Mouse (Mus musculus) urinary bladder, adult 18-20 months (tissue): ENCODE data around the gene Ywhah.

ENCODE experiments used
- DNase-seq, 2 experiments: peaks; one replicate each; pipeline ENCODE4 v3.0.0; 2022; ENCODE audit warnings: low spot score in 2 of 2, mixed read lengths in 2 of 2

Gene Ywhah

DNA sequence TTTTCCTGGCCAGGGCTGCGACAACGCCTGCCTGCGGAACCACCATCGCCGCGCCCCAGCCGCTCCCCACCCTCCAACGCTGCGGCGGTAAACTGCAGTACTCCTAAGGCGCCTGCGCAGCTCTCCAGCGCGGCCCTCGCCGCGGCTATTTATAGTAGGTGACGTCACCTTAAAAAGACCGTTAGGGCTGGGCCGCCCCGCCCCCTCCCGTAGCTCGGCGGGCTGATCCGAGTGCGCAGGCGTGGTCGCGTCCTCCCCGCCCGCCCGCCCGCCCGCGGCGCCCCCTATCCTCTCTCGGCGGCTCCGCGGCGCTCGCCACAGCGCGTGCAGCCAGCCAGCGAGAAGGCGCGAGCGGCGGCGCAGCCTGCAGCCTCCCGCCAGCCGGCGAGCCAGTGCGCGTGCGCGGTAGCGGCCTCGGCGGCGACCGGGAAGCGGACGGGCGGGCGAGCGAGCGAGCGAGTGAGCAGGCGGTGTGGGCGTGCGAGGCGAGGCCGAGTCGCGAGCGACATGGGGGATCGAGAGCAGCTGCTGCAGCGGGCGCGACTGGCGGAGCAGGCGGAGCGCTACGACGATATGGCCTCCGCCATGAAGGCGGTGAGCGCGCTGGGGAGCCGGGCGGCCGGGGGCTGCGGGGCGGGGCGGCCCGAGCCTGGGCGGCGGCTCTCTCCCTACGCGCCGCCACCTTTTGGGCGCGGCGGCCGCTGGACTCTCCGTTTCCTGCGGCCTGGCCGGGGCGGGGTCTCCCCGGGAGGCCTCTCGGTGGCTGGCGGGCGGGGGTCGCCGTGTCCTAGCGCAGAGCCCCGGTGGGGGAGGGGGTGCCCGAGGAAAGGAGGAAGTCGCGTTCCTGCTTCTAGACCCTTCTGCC is at the start of gene Ywhah:
Ywhah (plus strand) TSS at position 256 of the 865 bp plus-strand sequence.
- peak; percentile 80 to 94 for DNase-seq

GRCm38 (mm10) chr5:32976541-32976940 is 42.1 kb upstream of the Ywhah start:
- no peak for DNase-seq

DNA sequence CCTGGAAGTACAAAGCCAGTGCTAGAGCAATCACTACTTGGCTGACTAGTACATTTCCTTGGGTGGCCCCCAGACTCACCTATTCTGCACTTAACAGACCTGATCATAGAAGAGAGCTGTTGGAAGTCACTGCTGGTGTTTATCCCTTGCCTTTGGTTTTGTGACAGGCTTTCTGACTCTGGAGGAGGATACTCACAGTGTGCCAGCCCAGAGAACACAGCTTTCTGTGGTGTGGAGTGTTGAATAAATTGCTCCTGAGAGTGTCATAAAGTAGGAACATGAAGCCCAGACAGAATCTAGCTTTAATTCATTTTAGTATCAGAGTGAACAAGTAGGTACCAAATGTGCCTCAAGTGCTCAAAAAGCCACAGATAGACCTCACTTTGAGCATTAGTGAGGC is 41.4 kb upstream of the Ywhah start:
- DNase-seq: no peak

DNA sequence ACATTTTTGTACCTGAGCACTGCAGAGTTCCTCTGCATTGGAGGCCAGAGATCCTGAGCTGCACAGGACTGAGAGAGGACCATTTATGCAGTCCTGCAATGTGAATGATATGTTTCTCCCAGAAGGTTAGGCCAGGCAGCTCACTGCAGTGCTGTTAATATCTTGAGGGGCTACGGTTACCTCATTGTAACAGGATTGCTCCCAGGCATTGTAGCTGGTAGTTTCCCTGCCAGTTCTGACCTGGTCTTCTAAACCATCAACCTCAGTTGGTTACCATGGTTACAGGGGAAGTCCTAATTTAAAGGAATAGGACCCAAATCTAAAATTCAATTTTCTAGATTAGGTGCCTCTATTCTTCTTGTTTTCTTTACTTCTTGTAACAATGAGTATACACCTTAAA is 33.2 kb upstream of the Ywhah start:
- DNase-seq: no peak

- DNase-seq: no peak
These were observed 30.7 kb upstream of the Ywhah start for GRCm38 (mm10) chr5:32987873-32988272.

DNA sequence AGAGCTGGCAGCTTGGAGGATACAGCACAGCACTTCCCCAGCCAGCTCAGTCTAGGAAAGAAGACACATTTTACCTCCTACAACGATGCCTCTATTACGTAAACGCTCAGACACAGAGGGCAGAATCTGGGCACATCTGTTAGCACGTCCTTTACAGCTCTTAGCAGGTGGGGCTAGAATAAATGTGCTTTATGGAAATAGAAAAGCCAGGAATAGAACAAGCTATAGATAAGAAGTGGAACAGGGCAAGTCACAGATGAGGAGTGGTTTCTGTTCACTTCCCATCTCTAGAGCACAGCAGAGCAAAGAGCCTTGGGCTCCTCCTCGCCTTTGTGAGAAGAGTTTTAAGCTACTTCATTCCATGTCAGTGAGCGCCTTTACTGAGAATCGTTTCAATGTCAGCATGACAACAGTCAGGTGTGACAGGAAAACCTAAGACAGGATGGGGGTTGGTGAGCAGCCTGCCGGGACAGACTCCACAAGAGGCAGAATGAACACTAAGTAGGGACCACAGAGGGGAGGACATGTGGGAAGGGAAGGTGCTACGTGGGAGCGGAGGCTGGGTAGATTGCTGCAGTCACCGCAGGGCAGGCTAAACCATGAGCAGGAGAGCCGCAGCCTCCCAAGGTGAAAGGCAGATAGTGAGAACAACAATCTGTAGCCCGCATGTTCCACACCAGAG is 28.5 kb upstream of the Ywhah start:
- DNase-seq: no peak

DNA sequence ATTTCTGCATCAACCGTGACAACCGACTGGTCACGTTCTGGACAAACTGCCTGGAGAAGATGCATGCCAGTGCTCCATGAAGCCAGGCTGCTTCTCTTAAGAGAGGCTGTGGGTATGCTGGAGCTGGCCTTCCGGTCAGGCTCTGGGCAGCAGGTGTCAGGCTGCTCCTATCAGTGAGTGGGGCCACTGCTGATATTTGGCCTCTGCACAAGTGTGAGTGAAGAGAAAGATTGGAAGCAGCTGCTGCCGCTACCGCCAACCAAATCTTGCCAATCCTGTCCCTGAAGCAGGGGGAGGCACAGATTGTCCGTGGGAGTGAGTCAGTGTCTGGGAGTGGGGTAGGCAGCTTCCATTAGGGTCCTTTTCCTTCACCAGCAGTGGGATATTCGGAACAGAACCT is 27.5 kb upstream of the Ywhah start:
- DNase-seq: no peak

DNA sequence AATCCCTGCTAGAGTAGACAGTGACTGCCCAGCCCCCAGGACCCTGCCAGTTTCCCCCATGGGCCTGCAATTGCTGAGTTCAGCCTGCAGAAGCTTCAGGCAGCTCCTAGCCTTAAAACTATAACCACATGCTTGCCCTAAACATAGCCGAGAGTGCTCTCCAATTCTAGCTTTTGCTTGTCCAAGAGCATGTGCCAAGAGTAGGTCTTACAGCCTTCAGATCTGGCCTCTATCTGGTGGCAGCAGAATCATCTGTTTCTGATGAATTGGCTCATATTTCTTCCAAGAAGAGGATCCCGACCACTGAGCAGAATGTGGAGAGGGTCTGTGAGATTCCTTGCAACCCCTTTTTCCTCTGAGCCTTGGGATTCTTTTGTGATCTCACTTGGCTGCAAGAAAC is 24.1 kb upstream of the Ywhah start:
- DNase-seq: no peak

- DNase-seq: no peak
These were observed 22.9 kb upstream of the Ywhah start for GRCm38 (mm10) chr5:32995756-32996155.

- DNase-seq: no peak
These were observed 22.1 kb upstream of the Ywhah start for GRCm38 (mm10) chr5:32996560-32996959.

- DNase-seq: no peak
These were observed 20.9 kb upstream of the Ywhah start for GRCm38 (mm10) chr5:32997686-32998085.

GRCm38 (mm10) chr5:32998783-32999182 is 19.8 kb upstream of the Ywhah start:
- no peak for DNase-seq

DNA sequence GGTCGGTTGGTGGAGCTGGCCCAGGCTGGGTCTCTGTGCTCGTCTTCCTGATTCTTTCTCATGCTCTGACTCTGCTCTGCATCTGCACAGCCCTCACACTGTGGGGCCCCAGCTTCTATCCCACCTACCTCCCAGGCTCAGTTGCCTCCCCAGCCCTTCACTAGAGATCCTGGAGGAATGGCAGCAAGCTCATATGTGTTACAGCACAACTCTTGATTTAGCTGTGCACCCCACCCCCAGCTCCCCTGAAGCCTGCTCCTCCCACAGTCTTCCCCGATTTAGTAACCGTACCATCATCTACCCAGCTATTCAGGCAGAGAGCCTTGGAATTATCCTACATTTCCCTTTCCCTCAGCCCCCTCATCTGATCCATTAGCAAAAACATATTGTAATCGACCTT is 17.5 kb upstream of the Ywhah start:
- no peak for DNase-seq

DNA sequence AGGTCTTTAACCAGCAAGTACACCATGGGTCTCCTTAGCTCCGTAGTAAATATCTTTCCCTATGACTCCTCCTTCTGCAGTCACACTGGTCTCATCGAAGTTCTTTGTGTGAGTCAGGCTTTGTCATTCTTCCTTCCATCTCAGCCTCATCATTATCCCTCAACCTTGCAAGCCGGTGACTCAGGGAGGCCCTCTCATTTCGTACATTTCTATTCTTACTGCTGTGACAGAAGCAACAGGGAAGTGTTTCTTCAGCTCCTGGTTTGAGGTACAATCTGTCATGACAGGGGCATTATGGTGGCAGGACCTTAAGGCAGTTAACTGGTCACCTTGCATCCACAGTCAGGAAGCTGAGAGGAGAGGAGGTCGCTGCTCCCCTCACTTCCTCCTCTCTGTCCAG is 15.8 kb upstream of the Ywhah start:
- no peak for DNase-seq

DNA sequence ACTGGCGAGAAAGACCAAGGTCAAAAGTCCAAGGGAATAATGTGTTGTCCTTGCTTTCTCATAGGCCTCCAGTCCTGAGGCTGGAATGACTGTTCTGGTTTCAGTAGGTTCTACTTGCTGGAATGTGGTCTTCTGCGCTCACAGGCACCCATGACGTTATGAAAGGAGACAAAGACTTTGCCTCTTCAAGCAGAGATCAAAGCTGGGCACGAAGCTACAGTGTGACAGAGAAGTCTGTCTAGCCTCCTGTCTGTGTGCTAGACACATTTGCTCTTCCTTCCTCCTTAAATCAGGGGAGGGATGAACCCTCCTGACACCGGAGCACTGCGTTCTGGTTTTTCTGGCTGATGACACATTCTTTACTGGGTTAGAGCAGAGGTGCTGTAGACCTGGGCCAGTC is 15.1 kb upstream of the Ywhah start:
- DNase-seq: no peak

DNA sequence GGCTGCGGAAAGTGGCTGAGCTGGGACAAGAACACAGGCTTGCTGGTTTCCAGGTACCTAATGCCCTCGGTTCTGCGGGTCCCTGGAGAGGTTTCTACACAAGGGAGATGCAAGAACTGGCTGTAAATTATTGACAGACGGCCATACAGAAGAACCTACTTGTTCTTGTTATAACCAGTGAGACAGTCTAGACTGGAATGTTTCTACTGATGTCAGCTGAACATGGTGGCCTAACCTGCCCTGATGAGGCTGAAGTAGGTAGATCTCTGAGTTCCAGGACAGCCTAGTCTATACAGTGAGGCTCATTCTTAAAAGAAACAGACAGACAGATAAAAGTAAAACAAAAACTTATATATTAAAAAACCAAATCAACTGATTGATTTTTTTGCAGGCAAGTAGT is 14.5 kb upstream of the Ywhah start:
- DNase-seq: no peak

GRCm38 (mm10) chr5:33005442-33006145 is 13.0 kb upstream of the Ywhah start:
- DNase-seq: no peak

- no peak for DNase-seq
These were observed 11.9 kb upstream of the Ywhah start for GRCm38 (mm10) chr5:33006670-33007069.

- DNase-seq: no peak
These were observed 11.2 kb upstream of the Ywhah start for GRCm38 (mm10) chr5:33007371-33007770.

GRCm38 (mm10) chr5:33009301-33009700 is 9.3 kb upstream of the Ywhah start:
- DNase-seq: no peak

- DNase-seq: no peak
These were observed 8.5 kb upstream of the Ywhah start for GRCm38 (mm10) chr5:33009818-33010812.
